Mouse (Mus musculus) midbrain, embryonic 10.5 days (tissue): ENCODE data around the gene Ghrl. TPM values are rescaled to one million over a fixed set of nuclear protein-coding genes. Genes with fewer than 3 reads are reported as not detected.
"Not testable (repeated sequence)": the region's sequence is repeated elsewhere in the genome, so short reads cannot be mapped to it uniquely, and the experiment has no call there.

ENCODE experiments used
- DNase-seq: peaks from one replicate; pipeline ENCODE4 v3.0.0-alpha.2; 2017; ENCODE audit warnings: low spot score
- H3K27ac ChIP-seq: fragments of 300-500 bp; sonication (generic); replicated peaks from 2 replicates; pipeline ENCODE4 v1.5.1; 2016; ENCODE audit warnings: mild to moderate bottlenecking
- H3K27me3 ChIP-seq: fragments of 300-500 bp; sonication (generic); 2 replicates; pipeline ENCODE4 v1.6.1; 2016; ENCODE audit warnings: low read depth, mild to moderate bottlenecking; ENCODE audit not compliant: poor library complexity, severe bottlenecking
- H3K36me3 ChIP-seq: fragments of 300-500 bp; sonication (generic); 2 replicates; pipeline ENCODE4 v1.6.1; 2016; ENCODE audit warnings: mild to moderate bottlenecking, moderate library complexity
- H3K4me1 ChIP-seq: fragments of 300-500 bp; sonication (generic); 2 replicates; pipeline ENCODE4 v1.6.1; 2016
- H3K4me3 ChIP-seq: fragments of 300-500 bp; sonication (generic); 2 replicates; pipeline ENCODE4 v1.5.1; 2016; ENCODE audit warnings: mild to moderate bottlenecking, moderate library complexity
- H3K9me3 ChIP-seq: fragments of 300-500 bp; sonication (generic); replicated peaks from 2 replicates; pipeline ENCODE4 v1.6.1; 2016; ENCODE audit warnings: mild to moderate bottlenecking
- WGBS: fragments of 180-500 bp; shearing (Covaris S2); methylation state at CpG from one replicate; pipeline ENCODE4 v1.1.7; 2016; 5-methylcytosine and 5-hydroxymethylcytosine counted together
- polyA plus RNA-seq: library from polyadenylated mRNA; unstranded; fragments of >200 nt; fragmentation: Nextera tagmentation; extraction: Ambion mirVana; gene quantifications from 2 replicates; pipeline ENCODE4 v1.2.1, GENCODE M21; 2016

Gene Ghrl
- polyA plus RNA-seq, 1 experiment from 2014 or later, result not detected

DNA sequence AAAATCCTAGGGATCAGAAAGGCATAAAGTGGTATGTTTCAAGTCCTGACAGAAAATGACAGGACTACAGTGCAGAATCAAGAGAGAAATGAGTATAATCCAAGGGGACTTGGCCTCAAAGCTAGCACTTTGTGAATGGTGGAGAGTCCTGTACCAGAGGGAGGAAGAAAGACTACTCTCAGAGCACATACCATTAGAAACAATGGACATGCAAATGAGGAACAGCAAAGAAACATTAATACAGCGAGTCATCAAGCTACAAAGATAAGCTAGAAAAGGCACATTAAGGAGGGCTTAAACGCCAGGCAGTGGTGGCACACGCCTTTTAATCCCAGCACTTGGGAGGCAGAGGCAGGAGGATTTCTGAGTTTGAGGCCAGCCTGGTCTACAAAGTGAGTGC is 11.6 kb upstream of the Ghrl start:
- DNase-seq, result no peak
- no peak overlapping the region for H3K27ac ChIP-seq
- no peak overlapping the region for H3K4me3 ChIP-seq
- H3K27me3 ChIP-seq, result no peaks in the 10 kb centered on the region
- H3K4me1 ChIP-seq, result no peaks in the 10 kb centered on the region
- H3K9me3 ChIP-seq, result no peaks in the 10 kb centered on the region
- 95% methylated on average over 3 of the region's 3 CpGs for WGBS
- H3K36me3 ChIP-seq, result peaks cover 100% of the 10 kb centered on the region

GRCm38 (mm10) chr6:113728181-113728580 is 8.5 kb upstream of the Ghrl start:
- no peak for DNase-seq
- peaks cover 98% of the 10 kb centered on the region for H3K36me3 ChIP-seq
- no peak overlapping the region for H3K4me3 ChIP-seq
- H3K27me3 ChIP-seq, result no peaks in the 10 kb centered on the region
- no peaks in the 10 kb centered on the region for H3K9me3 ChIP-seq
- 91% methylated on average over 7 of the region's 7 CpGs for WGBS
- H3K4me1 ChIP-seq, result no peaks in the 10 kb centered on the region
- no peak overlapping the region for H3K27ac ChIP-seq

DNA sequence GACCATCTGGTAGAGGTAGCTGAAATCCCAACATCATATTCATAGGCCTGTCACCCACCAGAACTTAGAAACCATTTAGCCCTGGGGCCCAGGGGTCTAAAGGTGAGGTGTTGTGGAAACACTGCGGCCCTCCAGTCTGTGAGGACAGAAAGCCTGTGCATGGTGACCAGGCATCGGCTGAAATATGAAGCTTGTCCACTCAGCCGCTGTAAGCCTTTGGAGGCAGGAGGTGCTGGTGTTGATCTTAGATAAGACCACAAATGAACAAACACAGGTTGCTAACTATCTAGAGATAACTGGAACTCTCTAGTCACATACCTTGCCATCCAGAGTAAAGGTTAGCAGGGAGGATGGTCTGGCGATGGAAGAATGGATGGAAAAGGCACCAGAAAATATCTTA is 1.4 kb upstream of the Ghrl start:
- WGBS, result 96% methylated on average over 4 of the region's 4 CpGs
- H3K36me3 ChIP-seq, result peaks cover 85% of the 10 kb centered on the region
- no peak for DNase-seq

GRCm38 (mm10) chr6:113717541-113717940 is 2.1 kb downstream of the Ghrl start:
- no peaks in the 10 kb centered on the region for H3K9me3 ChIP-seq
- no peaks in the 10 kb centered on the region for H3K4me1 ChIP-seq
- no peak overlapping the region for H3K4me3 ChIP-seq
- no peak overlapping the region for H3K27ac ChIP-seq
- 92% methylated on average over 3 of the region's 3 CpGs for WGBS
- no peaks in the 10 kb centered on the region for H3K27me3 ChIP-seq
- peaks cover 92% of the 10 kb centered on the region for H3K36me3 ChIP-seq
- no peak for DNase-seq

More for the DNA sequence above, 1.4 kb upstream of the Ghrl start:
- H3K4me3 ChIP-seq, result no peak overlapping the region
- no peak overlapping the region for H3K27ac ChIP-seq
- no peaks in the 10 kb centered on the region for H3K4me1 ChIP-seq
- no peaks in the 10 kb centered on the region for H3K27me3 ChIP-seq
- H3K9me3 ChIP-seq, result no peaks in the 10 kb centered on the region

- DNase-seq, result no peak
- Histone ChIP-seq H3K9me3 (no peaks in the 10 kb centered on the region), H3K27me3 (no peaks in the 10 kb centered on the region), H3K4me3 (no peak overlapping the region), H3K27ac (no peak overlapping the region), H3K36me3 (peaks cover 99% of the 10 kb centered on the region), H3K4me1 (no peaks in the 10 kb centered on the region)
- 83% methylated on average over 1 of the region's 1 CpGs for WGBS
These were observed 4.9 kb downstream of the Ghrl start for GRCm38 (mm10) chr6:113714797-113715196.

DNA sequence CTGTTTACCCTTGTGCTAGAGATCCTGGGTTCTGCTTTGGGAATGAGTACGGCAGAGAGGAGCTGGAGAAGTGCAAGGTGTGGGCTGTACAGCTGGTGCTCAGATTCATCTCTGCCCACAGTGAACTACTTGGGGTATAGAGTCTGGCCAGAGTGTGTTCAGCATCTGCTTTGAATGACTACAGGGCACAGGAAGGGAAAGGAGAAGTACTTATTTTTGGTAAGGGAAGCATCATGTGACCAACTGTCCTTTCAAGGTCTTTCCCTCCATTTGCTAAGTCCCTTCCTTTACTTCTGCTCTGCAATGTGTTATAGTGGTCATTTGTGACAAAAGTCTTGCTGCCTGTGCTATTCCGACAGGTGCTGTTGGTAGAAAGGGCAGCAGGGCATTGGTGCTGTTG is 5.4 kb downstream of the Ghrl start:
- no peak overlapping the region for H3K4me3 ChIP-seq
- no peak for DNase-seq
- WGBS, result 100% methylated on average over 2 of the region's 2 CpGs
- H3K36me3 ChIP-seq, result peaks cover 99% of the 10 kb centered on the region
- no peaks in the 10 kb centered on the region for H3K4me1 ChIP-seq
- no peaks in the 10 kb centered on the region for H3K27me3 ChIP-seq
- H3K27ac ChIP-seq, result no peak overlapping the region
- no peaks in the 10 kb centered on the region for H3K9me3 ChIP-seq

- not testable (repeated sequence) for H3K4me1 ChIP-seq, H3K4me3 ChIP-seq, H3K27ac ChIP-seq, DNase-seq, H3K27me3 ChIP-seq, H3K9me3 ChIP-seq
- WGBS, result 93% methylated on average over 5 of the region's 5 CpGs
- H3K36me3 ChIP-seq, result peaks cover 99% of the 10 kb centered on the region
These were observed 6.3 kb downstream of the Ghrl start for GRCm38 (mm10) chr6:113713389-113713788.

DNA sequence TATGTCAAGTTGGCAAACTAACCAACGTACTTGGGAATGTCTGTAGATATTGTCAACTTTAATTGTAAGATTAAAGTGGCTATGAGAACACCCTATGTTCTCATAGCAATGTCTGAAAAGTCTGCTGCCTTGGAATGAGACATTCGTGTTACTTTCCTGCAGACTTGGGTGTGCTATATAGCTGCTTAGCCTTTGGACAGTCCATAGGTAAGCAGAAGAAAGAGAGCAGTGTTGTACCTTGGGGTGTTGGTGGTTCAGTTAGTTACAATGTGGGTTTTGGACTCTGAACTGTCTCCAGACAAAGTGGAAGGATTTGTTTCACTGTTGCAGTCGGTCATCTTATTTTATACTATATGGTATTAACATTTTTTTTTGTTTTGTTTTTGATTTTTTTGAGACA is 7.0 kb downstream of the Ghrl start:
- Histone ChIP-seq H3K4me3 (no peak overlapping the region), H3K27me3 (no peaks in the 10 kb centered on the region), H3K36me3 (peaks cover 99% of the 10 kb centered on the region), H3K4me1 (no peaks in the 10 kb centered on the region), H3K9me3 (no peaks in the 10 kb centered on the region), H3K27ac (no peak overlapping the region)
- DNase-seq, result no peak
- WGBS, result 98% methylated on average over 3 of the region's 3 CpGs

DNA sequence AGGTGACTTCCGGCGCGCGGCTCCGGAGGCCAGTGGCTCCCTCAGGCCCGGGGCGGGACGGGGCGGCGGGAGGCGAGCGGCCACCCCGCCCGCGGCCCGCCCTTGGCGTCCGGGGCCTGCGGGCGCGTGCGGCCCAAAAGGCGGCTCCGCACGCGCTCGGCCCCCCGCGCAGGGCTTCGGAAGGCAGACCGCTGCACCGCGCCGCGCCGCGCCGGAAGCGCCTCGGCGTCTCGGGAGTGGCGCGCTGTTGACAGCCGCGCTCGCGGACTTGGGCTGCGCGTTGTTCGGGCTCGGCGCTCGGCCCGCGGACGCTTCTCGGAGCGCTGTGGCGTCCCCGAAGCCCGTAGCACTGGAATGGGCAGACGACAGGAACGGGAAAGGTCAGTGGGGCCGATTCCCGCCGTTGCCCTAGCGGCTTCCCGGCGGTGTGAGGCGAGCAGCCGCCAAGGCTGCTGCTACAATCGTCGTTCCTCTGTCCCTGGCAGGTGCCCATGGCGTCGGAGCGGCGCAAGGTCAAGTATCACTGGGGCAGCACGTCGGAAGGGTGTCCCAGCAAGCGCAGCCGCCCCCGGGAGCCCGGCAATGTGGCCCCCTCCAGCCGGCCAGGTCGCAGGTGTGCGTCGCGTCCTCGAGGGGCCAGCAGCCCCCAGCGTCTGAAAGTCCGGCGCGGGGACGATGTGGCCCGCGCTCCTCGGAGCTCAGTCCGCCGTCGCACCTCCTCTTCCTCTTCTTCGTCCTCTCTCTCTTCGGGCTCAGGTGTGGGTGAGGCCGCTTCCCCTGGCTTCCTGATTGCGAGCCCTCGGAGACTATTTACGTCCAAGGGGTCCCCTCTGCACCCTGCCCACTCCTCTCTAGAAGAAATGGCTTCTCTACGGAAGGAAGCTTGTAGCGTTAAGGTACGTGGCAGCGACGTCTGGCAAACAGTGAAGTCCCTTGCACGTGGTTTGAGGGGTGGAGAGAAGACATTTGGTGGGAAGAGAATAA is 22.2 kb downstream of the Ghrl start:
- peaks cover 33% of the 10 kb centered on the region for H3K4me1 ChIP-seq
- H3K9me3 ChIP-seq, result no peaks in the 10 kb centered on the region
- no peak for DNase-seq
- peak overlapping the region; percentile 91 for H3K4me3 ChIP-seq
- no peaks in the 10 kb centered on the region; the same call in 1 of the 2 replicates for H3K27me3 ChIP-seq
- H3K27ac ChIP-seq, result peak overlapping the region; percentile 88
- under 1% methylated on average over 99 of the region's 113 CpGs for WGBS
- H3K36me3 ChIP-seq, result peaks cover 33% of the 10 kb centered on the region

DNA sequence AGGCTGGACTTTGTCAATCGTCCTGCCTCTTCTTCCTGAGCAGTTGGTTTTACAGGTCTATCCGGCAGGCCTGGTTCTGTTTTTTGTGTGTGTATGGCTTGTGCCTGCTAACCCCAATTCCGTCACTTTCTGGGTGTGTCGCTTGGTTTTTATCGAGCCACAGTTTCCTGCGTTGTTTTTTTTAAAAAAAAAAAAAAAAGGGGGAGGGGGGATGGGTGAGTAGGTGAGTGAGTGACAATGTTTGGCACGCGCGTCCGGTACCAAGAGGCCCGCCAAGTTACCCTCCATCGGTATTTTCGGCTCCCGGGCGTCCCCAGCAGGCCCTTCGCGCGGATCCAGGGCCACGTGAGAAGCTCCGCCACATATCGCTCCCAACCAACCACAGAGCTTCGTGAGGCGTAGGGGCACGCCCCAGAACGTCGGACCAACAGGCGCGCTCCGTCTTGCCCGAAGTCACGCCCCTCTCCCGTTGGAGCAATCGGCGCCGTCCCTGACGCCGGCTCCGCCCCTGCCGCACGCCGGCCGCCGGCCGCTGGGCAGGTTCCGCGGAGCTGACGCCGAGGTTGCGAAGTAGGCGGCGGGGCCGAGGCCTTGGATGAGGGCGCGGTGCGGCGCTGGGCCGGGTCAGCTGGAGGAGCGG is 23.0 kb downstream of the Ghrl start, which contains the start of gene Tatdn2:
Gene Tatdn2 (plus strand): TSS at position 469 of the 640 bp plus-strand sequence.
- no peaks in the 10 kb centered on the region for H3K9me3 ChIP-seq
- peaks cover 33% of the 10 kb centered on the region for H3K4me1 ChIP-seq
- DNase-seq, result peak; percentile 96
- WGBS, result under 1% methylated on average over 58 of the region's 58 CpGs
- peak within 1 kb of the TSS; percentile 91 for H3K4me3 ChIP-seq
- peak within 1 kb of the TSS; percentile 88 for H3K27ac ChIP-seq
- H3K27me3 ChIP-seq, result no peaks in the 10 kb centered on the region; the same call in 1 of the 2 replicates
- peaks cover 25% of the 10 kb centered on the region for H3K36me3 ChIP-seq

- H3K36me3 ChIP-seq, result peaks cover 17% of the 10 kb centered on the region
- peak overlapping the region; percentile 88; the same call in 1 of the 2 replicates for H3K27ac ChIP-seq
- peaks cover 36% of the 10 kb centered on the region for H3K4me1 ChIP-seq
- H3K4me3 ChIP-seq, result peak overlapping the region; percentile 91
- no peaks in the 10 kb centered on the region; the same call in 1 of the 2 replicates for H3K27me3 ChIP-seq
- 81% methylated on average over 4 of the region's 4 CpGs for WGBS
- no peak for DNase-seq
- H3K9me3 ChIP-seq, result no peaks in the 10 kb centered on the region
These were observed 23.8 kb downstream of the Ghrl start for GRCm38 (mm10) chr6:113695766-113696355.

GRCm38 (mm10) chr6:113695203-113695602 is 24.5 kb downstream of the Ghrl start:
- Histone ChIP-seq H3K36me3 (peaks cover 10% of the 10 kb centered on the region), H3K9me3 (no peaks in the 10 kb centered on the region), H3K4me3 (no peak overlapping the region), H3K27me3 (no peaks in the 10 kb centered on the region; the same call in 1 of the 2 replicates), H3K27ac (no peak overlapping the region), H3K4me1 (peaks cover 41% of the 10 kb centered on the region)
- DNase-seq, result no peak
- WGBS, result 74% methylated on average over 1 of the region's 1 CpGs
